Mouse (Mus musculus) small intestine, adult 2 months (tissue): Measurements from ENCODE around the gene Ftsj3. TPM values are rescaled to one million over a fixed set of nuclear protein-coding genes. Genes with fewer than 3 reads are reported as not detected.

Source experiments
- H3K27ac ChIP-seq: fragments of 200-500 bp; 2 replicates; pipeline ENCODE4 v1.5.1; 2012; ENCODE audit warnings: low read depth, low read length, control low read depth, inconsistent platforms; ENCODE audit not compliant: insufficient read depth
- H3K27me3 ChIP-seq: fragments of 200-500 bp; 2 replicates; pipeline ENCODE4 v1.6.1; 2012; ENCODE audit warnings: mild to moderate bottlenecking, moderate library complexity, low read length, inconsistent platforms; ENCODE audit not compliant: control insufficient read depth, insufficient read depth
- H3K36me3 ChIP-seq: fragments of 200-500 bp; 2 replicates; pipeline ENCODE4 v1.6.1; 2012; ENCODE audit warnings: mild to moderate bottlenecking, low read length, control low read depth, inconsistent platforms; ENCODE audit not compliant: control insufficient read depth, insufficient read depth
- H3K4me1 ChIP-seq: fragments of 200-500 bp; 2 replicates; pipeline ENCODE4 v1.6.1; 2012; ENCODE audit warnings: low read length, inconsistent platforms, mixed read lengths; ENCODE audit not compliant: control insufficient read depth, insufficient read depth, insufficient read length
- H3K4me3 ChIP-seq: fragments of 200-500 bp; 2 replicates; pipeline ENCODE4 v1.5.1; 2012; ENCODE audit warnings: low read depth, mild to moderate bottlenecking, control low read depth, inconsistent platforms, low read length, moderate library complexity
- CTCF ChIP-seq: fragments of 200-500 bp; IDR thresholded peaks from 2 replicates; pipeline ENCODE4 v1.5.1; 2012; ENCODE audit warnings: low read depth, mild to moderate bottlenecking, control low read depth, inconsistent platforms, low read length, moderate library complexity, mixed read lengths; ENCODE audit not compliant: insufficient replicate concordance, insufficient read length; ENCODE audit errors: extremely low read depth
- POLR2A ChIP-seq: fragments of 200-500 bp; IDR thresholded peaks from 2 replicates; pipeline ENCODE4 v1.6.1; 2012; ENCODE audit warnings: low read depth, mild to moderate bottlenecking, control low read depth, inconsistent platforms, low read length, moderate library complexity
- WGBS: fragments of 180-500 bp; shearing (Covaris S2); methylation state at CpG from one replicate; pipeline ENCODE4 v1.1.7; 2018; 5-methylcytosine and 5-hydroxymethylcytosine counted together
- polyA plus RNA-seq: library from polyadenylated mRNA; depleted of rRNA; stranded (reverse); fragments of >200 nt; gene quantifications from 2 replicates; pipeline ENCODE4 v1.2.3, GENCODE M21; 2012; rRNA removed

Ftsj3 gene
- polyA plus RNA-seq = 2.8 and 3.9 TPM in 2 replicates

- Histone ChIP-seq H3K4me1 (peaks cover 6% of the 10 kb centered on the region; the same call in 1 of the 2 replicates), H3K36me3 (peaks cover 27% of the 10 kb centered on the region), H3K4me3 (peak within 1 kb of the TSS; percentile 77), H3K27me3 (no peaks in the 10 kb centered on the region), H3K27ac (peak within 1 kb of the TSS; percentile 75)
- TF ChIP-seq POLR2A (peak; percentile 45; the same call in 1 of the 2 replicates), CTCF (peak; percentile 28; the same call in 1 of the 2 replicates)
- WGBS = under 1% methylated on average over 42 of the region's 42 CpGs
Measured at GRCm38 (mm10) chr11:106255685-106256451, at the start of gene Ftsj3, which contains the start of gene Psmc5. Ftsj3 (minus strand) TSS chr11:106256079. Psmc5 (plus strand) TSS chr11:106256154.

DNA sequence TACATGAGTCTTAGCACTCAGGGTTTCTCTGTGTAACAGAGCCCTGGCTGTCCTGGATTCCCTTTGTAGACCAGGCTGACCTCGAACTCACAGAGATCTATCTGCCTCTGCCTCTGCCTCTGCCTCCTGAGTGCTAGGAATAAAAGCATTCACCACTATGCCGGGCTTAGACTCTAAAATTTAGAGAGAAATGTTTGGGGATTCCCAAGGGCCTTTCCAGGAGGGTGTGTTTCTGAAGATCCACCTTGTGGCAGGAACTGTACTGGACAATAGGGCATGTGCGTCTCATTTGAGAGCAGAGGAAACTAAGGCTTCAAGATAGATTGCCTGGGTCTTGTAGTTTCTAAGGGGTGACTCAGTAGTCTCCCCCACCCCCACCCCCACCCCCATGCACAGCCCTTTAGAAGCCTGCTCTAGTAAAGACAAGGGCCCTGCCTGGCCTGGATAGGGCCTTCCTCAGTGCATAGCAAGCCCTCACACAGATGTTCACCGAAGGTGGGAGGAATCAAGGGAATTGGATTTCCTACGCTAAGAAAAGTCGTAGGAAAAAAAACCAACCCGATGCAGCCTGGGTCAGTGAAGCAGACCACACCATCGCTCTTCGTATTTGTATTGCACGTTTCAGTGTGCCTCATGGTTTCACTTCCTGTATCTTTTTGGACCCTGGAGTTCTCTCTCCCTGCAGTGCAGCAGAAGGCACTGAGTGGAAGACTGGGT lies 49.6 kb upstream of the Ftsj3 start:
- 71% methylated on average over 10 of the region's 10 CpGs for WGBS
- Histone ChIP-seq H3K27ac (0 out of 2 replicates have a peak overlapping the region, but pooled peaks have one; percentile 11), H3K27me3 (no peaks in the 10 kb centered on the region), H3K36me3 (no peaks in the 10 kb centered on the region), H3K4me3 (no peak overlapping the region), H3K4me1 (no peaks in the 10 kb centered on the region; the same call in 1 of the 2 replicates)
- TF ChIP-seq CTCF (no peak), POLR2A (no peak)

DNA sequence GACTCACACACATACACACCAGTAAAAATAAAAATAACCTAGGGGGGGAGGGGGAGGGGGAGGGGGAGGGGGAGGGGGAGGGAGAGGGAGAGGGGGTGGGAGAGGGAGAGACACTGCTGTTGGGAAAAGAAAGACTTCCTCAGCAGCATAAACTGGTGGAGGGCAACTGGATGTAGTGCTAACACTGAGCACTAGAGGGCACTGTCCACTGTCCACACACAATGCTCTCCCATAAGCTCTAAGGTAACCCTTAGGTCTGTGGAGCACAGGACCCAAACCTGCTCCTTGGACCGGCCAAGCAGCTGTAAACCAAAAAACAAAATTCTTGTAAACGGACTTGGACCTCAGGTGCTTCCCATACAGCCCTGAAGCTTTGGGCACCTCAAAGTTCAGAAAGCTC lies 46.8 kb upstream of the Ftsj3 start:
- no peak overlapping the region for H3K27ac ChIP-seq
- TF ChIP-seq POLR2A (no peak), CTCF (peak; percentile 77; the same call in 1 of the 2 replicates)
- WGBS = 2% methylated on average over 2 of the region's 2 CpGs
- no peaks in the 10 kb centered on the region for H3K36me3 ChIP-seq
- H3K27me3 ChIP-seq = no peaks in the 10 kb centered on the region
- no peaks in the 10 kb centered on the region; the same call in 1 of the 2 replicates for H3K4me1 ChIP-seq
- no peak overlapping the region for H3K4me3 ChIP-seq

DNA sequence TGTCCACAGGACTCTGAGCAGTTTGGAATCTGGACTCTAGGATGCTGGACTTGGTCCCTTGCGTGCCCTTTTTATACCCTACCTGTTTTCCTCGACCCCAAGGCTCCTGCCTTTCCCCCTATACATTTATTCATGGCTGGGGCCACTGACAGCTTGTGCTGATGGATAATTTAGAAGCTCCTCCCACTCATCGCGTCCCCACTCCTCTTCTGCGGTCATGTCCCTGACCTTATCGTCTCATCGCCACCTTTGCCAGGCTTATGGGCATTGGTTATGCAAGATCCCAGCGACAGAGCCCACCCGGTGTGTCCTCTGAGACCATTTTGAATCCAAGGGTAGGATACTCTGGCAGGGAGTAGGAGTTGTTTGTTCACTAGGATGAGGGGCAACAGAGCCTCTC lies 45.9 kb upstream of the Ftsj3 start, which contains the start of gene Gh:
Gene Gh, minus strand, starts transcription at position 101 of the 400 bp plus-strand sequence.
- Histone ChIP-seq H3K27me3 (no peaks in the 10 kb centered on the region), H3K36me3 (no peaks in the 10 kb centered on the region), H3K4me3 (no peak within 1 kb of the TSS), H3K4me1 (no peaks in the 10 kb centered on the region; the same call in 1 of the 2 replicates), H3K27ac (no peak within 1 kb of the TSS)
- 80% methylated on average over 9 of the region's 9 CpGs for WGBS
- TF ChIP-seq CTCF (no peak), POLR2A (no peak)

GRCm38 (mm10) chr11:106291861-106292260 lies 36.0 kb upstream of the Ftsj3 start:
- Histone ChIP-seq H3K27ac (no peak overlapping the region), H3K4me1 (no peaks in the 10 kb centered on the region), H3K27me3 (no peaks in the 10 kb centered on the region), H3K36me3 (no peaks in the 10 kb centered on the region), H3K4me3 (no peak overlapping the region)
- TF ChIP-seq POLR2A (no peak), CTCF (no peak)
- 70% methylated on average over 2 of the region's 2 CpGs for WGBS

DNA sequence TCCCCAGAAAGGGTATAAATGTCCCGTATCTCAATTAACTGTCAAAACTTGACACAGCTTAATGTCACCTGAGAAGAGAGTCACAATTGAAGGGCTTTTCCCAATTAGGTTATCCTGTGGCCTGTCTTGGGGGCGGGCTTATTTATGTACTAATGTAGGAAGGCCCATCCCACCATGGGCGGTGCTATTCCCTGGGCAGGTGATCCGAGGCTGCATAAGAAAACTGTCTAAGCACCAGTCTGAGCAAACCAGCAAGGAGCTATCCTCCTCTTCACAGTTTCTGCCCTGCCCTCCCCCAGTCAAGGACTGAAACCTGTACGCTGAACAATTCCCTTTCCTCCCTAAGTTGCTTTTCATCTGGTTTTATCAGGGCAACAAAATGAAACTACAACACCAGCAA lies 34.5 kb upstream of the Ftsj3 start:
- no peaks in the 10 kb centered on the region for H3K36me3 ChIP-seq
- TF ChIP-seq POLR2A (no peak), CTCF (no peak)
- 86% methylated on average over 5 of the region's 5 CpGs for WGBS
- H3K4me1 ChIP-seq = no peaks in the 10 kb centered on the region
- no peak overlapping the region for H3K27ac ChIP-seq
- H3K4me3 ChIP-seq = no peak overlapping the region
- no peaks in the 10 kb centered on the region for H3K27me3 ChIP-seq

DNA sequence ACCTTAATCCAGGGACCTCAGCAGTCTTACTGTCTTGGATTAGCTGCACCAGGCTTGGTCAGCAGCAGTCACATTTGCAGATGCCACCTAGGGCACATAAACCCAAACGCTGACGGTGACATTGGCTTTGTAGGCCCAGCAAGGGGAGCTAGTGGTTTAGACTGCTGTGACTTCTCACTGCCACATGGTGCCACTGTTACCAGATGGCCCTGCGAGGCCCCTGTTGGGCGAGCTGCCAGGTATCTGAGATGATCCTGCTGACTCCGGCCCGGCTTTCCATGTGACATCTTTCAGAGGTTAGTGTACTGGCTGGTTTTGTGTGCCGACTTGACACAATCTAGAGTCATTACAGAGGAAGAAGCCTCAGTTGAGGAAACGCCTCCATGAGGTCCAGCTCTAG lies 33.5 kb upstream of the Ftsj3 start:
- H3K27me3 ChIP-seq = no peaks in the 10 kb centered on the region
- no peaks in the 10 kb centered on the region for H3K4me1 ChIP-seq
- TF ChIP-seq CTCF (peak; percentile 16; the same call in 1 of the 2 replicates), POLR2A (no peak)
- H3K36me3 ChIP-seq = no peaks in the 10 kb centered on the region
- no peak overlapping the region for H3K27ac ChIP-seq
- 26% methylated on average over 8 of the region's 8 CpGs for WGBS
- no peak overlapping the region for H3K4me3 ChIP-seq
